Mouse (Mus musculus) limb, embryonic 13.5 days (tissue): Measurements from ENCODE around the gene AY358078. TPM values are rescaled to one million over a fixed set of nuclear protein-coding genes. Genes with fewer than 3 reads are reported as not detected.
"Not testable (repeated sequence)": the region's sequence is repeated elsewhere in the genome, so short reads cannot be mapped to it uniquely, and the experiment has no call there.

ENCODE experiments used
- ATAC-seq: fragments of 200-750 bp; cut with Nextera tagmentation; 2 replicates; pipeline ENCODE4 v1.8.0; 2017; ENCODE audit warnings: low read depth, moderate number of reproducible peaks, moderate TSS enrichment; ENCODE audit not compliant: low FRiP score
- H3K27ac ChIP-seq: fragments of 300-500 bp; sonication (generic); 2 replicates; pipeline ENCODE4 v1.5.1; 2015; ENCODE audit warnings: inconsistent platforms, mild to moderate bottlenecking, moderate library complexity
- H3K27me3 ChIP-seq: fragments of 300-500 bp; sonication (generic); 2 replicates; pipeline ENCODE4 v1.6.1; 2015; ENCODE audit warnings: mild to moderate bottlenecking, inconsistent platforms
- H3K36me3 ChIP-seq: fragments of 300-500 bp; sonication (generic); 2 replicates; pipeline ENCODE4 v1.6.1; 2015; ENCODE audit warnings: inconsistent platforms, mild to moderate bottlenecking, moderate library complexity
- H3K4me1 ChIP-seq: fragments of 300-500 bp; sonication (generic); 2 replicates; pipeline ENCODE4 v1.6.1; 2015; ENCODE audit warnings: inconsistent platforms
- H3K4me2 ChIP-seq: fragments of 300-500 bp; sonication (generic); replicated peaks from 2 replicates; pipeline ENCODE4 v1.6.1; 2015; ENCODE audit warnings: inconsistent platforms, mild to moderate bottlenecking, moderate library complexity
- H3K4me3 ChIP-seq: fragments of 300-500 bp; sonication (generic); 2 replicates; pipeline ENCODE4 v1.5.1; 2015; ENCODE audit warnings: moderate library complexity, mild to moderate bottlenecking, inconsistent platforms
- H3K9ac ChIP-seq: fragments of 300-500 bp; sonication (generic); 2 replicates; pipeline ENCODE4 v1.6.1; 2015; ENCODE audit warnings: mild to moderate bottlenecking, inconsistent platforms
- H3K9me3 ChIP-seq: fragments of 300-500 bp; sonication (generic); 2 replicates; pipeline ENCODE4 v1.6.1; 2016; ENCODE audit warnings: inconsistent platforms
- WGBS: fragments of 180-500 bp; shearing (Covaris S2); methylation state at CpG from one replicate; pipeline ENCODE4 v1.1.7; 2015; 5-methylcytosine and 5-hydroxymethylcytosine counted together
- polyA plus RNA-seq: library from polyadenylated mRNA; unstranded; fragments of >200 nt; fragmentation: Nextera tagmentation; extraction: Ambion mirVana; gene quantifications from 2 replicates; pipeline ENCODE4 v1.2.1, GENCODE M21; 2015

Gene AY358078
- polyA plus RNA-seq, 1 experiment from 2014 or later, result not detected

- not testable (repeated sequence) for ATAC-seq, H3K4me3 ChIP-seq, H3K36me3 ChIP-seq, H3K4me1 ChIP-seq, H3K4me2 ChIP-seq, H3K9ac ChIP-seq, H3K27ac ChIP-seq, H3K27me3 ChIP-seq, H3K9me3 ChIP-seq
- WGBS, result 25% methylated on average over 2 of the region's 2 CpGs
Measured at GRCm38 (mm10) chr14:51838480-51838879, 38.6 kb downstream of the AY358078 start.

- Histone ChIP-seq H3K9ac (no peak overlapping the region), H3K4me3 (no peak overlapping the region), H3K27me3 (no peaks in the 10 kb centered on the region), H3K36me3 (no peaks in the 10 kb centered on the region), H3K9me3 (no peaks in the 10 kb centered on the region), H3K4me2 (no peak overlapping the region), H3K27ac (no peak overlapping the region), H3K4me1 (no peaks in the 10 kb centered on the region)
- no peak for ATAC-seq
- WGBS, result 79% methylated on average over 1 of the region's 1 CpGs
Measured at GRCm38 (mm10) chr14:51842250-51842649, 42.4 kb downstream of the AY358078 start.

DNA sequence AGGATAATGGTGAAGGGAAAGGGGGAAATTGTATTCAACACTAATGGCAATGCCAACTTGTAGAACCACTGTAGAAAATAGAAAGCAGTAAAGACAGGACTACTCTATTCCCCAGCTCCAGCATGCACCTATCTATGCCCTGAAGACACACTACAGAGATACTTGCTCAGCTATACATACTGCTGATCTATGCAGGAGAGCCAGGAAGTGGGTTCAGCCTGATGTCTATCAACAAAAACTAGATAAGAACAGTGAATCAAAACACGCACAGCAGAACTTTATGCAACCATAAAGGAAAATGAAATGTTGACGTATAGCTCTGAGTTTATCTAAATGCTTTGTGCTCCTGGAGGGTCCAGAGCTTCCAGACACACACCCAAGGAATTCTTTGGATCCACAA lies 42.9 kb downstream of the AY358078 start:
- no peak for ATAC-seq
- Histone ChIP-seq H3K9me3 (no peaks in the 10 kb centered on the region), H3K27me3 (no peaks in the 10 kb centered on the region), H3K27ac (no peak overlapping the region), H3K9ac (no peak overlapping the region), H3K36me3 (no peaks in the 10 kb centered on the region), H3K4me3 (no peak overlapping the region), H3K4me2 (no peak overlapping the region), H3K4me1 (no peaks in the 10 kb centered on the region)
- WGBS, result 91% methylated on average over 2 of the region's 2 CpGs

DNA sequence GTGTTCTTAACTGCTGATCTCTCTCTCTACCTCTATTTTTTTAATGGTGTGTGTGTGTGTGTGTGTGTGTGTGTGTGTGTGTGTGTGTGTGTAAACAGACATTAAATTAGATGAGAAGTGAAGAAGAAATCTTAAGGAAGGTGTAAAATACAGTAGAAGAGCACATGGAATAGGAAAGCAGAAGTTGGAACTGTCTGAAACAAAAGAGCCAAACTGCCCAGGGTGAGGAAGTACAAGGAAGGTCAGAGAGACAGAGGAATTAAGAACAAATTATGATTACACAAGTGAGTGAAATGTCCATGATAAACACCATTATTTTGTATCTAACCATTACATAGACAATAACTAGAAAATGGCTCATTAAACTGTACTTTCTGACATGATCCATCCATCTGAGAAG lies 44.0 kb downstream of the AY358078 start:
- Histone ChIP-seq H3K27me3 (no peaks in the 10 kb centered on the region), H3K4me3 (no peak overlapping the region), H3K9me3 (no peaks in the 10 kb centered on the region), H3K4me2 (no peak overlapping the region), H3K4me1 (no peaks in the 10 kb centered on the region), H3K9ac (no peak overlapping the region), H3K27ac (no peak overlapping the region), H3K36me3 (no peaks in the 10 kb centered on the region)
- no peak for ATAC-seq

DNA sequence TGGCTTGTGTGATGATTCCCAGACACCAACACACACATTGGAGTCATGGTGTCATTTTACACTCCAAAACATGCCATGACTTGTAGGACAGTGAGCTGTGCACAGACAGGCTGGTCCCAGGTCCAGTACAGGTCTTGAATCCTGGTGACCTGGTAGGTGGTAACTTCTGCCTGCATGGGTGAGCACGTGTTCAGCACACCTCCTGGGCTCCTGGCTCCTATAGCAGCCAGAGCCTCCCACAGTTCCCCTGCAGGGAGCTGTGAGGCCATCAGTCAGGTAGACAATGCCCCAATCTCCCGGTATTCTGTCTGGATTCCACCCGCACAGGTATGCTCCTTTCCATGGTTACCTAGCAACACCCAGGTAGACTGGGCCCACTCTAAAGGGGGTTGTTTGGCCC lies 46.7 kb downstream of the AY358078 start:
- no peak for ATAC-seq
- Histone ChIP-seq H3K9ac (no peak overlapping the region), H3K4me2 (no peak overlapping the region), H3K27me3 (no peaks in the 10 kb centered on the region), H3K4me3 (no peak overlapping the region), H3K9me3 (no peaks in the 10 kb centered on the region), H3K36me3 (no peaks in the 10 kb centered on the region), H3K27ac (no peak overlapping the region), H3K4me1 (no peaks in the 10 kb centered on the region)
- WGBS, result 75% methylated on average over 3 of the region's 3 CpGs

GRCm38 (mm10) chr14:51851006-51851405 lies 51.2 kb downstream of the AY358078 start:
- not testable (repeated sequence) for H3K4me3 ChIP-seq, H3K27me3 ChIP-seq, H3K27ac ChIP-seq, H3K9ac ChIP-seq, H3K9me3 ChIP-seq, ATAC-seq, H3K4me2 ChIP-seq, H3K36me3 ChIP-seq, H3K4me1 ChIP-seq
- 46% methylated on average over 3 of the region's 3 CpGs for WGBS

GRCm38 (mm10) chr14:51853399-51853798 lies 53.6 kb downstream of the AY358078 start, which contains the start of gene Ear6:
Gene Ear6, plus strand, starts transcription at chr14:51853699.
- H3K36me3 ChIP-seq, result no peaks in the 10 kb centered on the region
- H3K4me2 ChIP-seq, result no peak within 1 kb of the TSS
- H3K27ac ChIP-seq, result no peak within 1 kb of the TSS
- H3K4me1 ChIP-seq, result no peaks in the 10 kb centered on the region
- no peaks in the 10 kb centered on the region for H3K27me3 ChIP-seq
- no peak for ATAC-seq
- H3K9me3 ChIP-seq, result no peaks in the 10 kb centered on the region
- no peak within 1 kb of the TSS for H3K4me3 ChIP-seq
- H3K9ac ChIP-seq, result no peak within 1 kb of the TSS

GRCm38 (mm10) chr14:51855280-51855679 lies 55.4 kb downstream of the AY358078 start:
- not testable (repeated sequence) for ATAC-seq, H3K27ac ChIP-seq, H3K36me3 ChIP-seq, H3K4me3 ChIP-seq, H3K9ac ChIP-seq, H3K27me3 ChIP-seq, H3K9me3 ChIP-seq, H3K4me2 ChIP-seq, H3K4me1 ChIP-seq
- 89% methylated on average over 7 of the region's 7 CpGs for WGBS

- not testable (repeated sequence) for H3K4me1 ChIP-seq, H3K36me3 ChIP-seq, ATAC-seq, H3K4me3 ChIP-seq, H3K9ac ChIP-seq, H3K27ac ChIP-seq, H3K9me3 ChIP-seq, H3K4me2 ChIP-seq, H3K27me3 ChIP-seq
- WGBS, result 0% methylated on average over 1 of the region's 1 CpGs
Measured at GRCm38 (mm10) chr14:51863603-51864002, 63.8 kb downstream of the AY358078 start.

DNA sequence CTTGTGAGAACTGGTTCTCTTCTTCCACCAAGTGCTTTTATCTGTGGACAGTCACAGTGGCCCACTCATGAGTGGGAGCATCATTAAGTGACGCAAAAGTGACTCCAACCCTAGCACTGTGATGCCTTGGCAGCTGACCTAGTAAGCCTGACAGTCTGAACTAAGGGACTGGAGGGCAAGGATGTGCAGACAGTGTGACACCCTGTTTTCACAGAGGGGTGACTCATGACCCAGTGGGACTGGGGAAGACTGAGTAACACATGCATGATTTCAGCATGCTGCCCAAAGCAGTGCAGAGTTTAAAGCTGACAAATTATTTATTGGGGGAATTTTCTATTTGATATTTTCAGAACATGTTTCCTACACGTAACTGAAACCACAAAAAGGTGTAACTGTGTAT lies 70.9 kb downstream of the AY358078 start:
- ATAC-seq, result no peak
- H3K4me1 ChIP-seq, result no peaks in the 10 kb centered on the region
- WGBS, result 74% methylated on average over 2 of the region's 2 CpGs

DNA sequence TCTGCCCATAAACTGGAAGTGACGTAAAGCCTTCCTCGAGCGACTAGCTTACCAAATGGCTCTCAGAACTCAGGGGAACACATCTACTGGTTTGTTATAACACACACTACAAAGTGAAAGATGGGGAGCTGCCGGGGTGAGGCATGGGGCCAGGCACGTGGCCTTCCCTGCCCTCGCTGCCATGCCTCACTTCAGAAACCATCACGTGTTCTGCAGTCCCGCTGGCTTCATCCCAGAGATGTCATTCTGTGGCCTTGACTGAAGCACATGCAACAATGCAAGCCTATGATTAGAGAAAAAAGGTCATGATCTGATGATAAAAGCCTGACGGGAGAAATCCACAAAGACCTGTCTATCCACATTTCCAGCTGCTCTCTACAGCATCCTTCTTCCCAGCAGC lies 71.9 kb downstream of the AY358078 start:
- ATAC-seq, result no peak
- H3K27ac ChIP-seq, result no peak overlapping the region

More for the DNA sequence above, 70.9 kb downstream of the AY358078 start:
- Histone ChIP-seq H3K27me3 (no peaks in the 10 kb centered on the region), H3K4me3 (no peak overlapping the region), H3K27ac (no peak overlapping the region), H3K9ac (no peak overlapping the region), H3K4me2 (no peak overlapping the region), H3K9me3 (no peaks in the 10 kb centered on the region), H3K36me3 (no peaks in the 10 kb centered on the region)

More for the DNA sequence above, 71.9 kb downstream of the AY358078 start:
- H3K4me2 ChIP-seq, result no peak overlapping the region
- H3K9me3 ChIP-seq, result no peaks in the 10 kb centered on the region
- no peaks in the 10 kb centered on the region for H3K27me3 ChIP-seq
- H3K36me3 ChIP-seq, result no peaks in the 10 kb centered on the region
- no peak overlapping the region for H3K4me3 ChIP-seq
- H3K4me1 ChIP-seq, result no peaks in the 10 kb centered on the region
- WGBS, result 78% methylated on average over 9 of the region's 9 CpGs
- no peak overlapping the region for H3K9ac ChIP-seq
